Mouse (Mus musculus) heart, adult 2 months (tissue): ENCODE results near the gene Gjb3. TPM values are rescaled to one million over a fixed set of nuclear protein-coding genes. Genes with fewer than 3 reads are reported as not detected.

Experiments
- DNase-seq, 2 experiments: peaks; one replicate each; pipeline ENCODE4 v3.0.0; 2021
- H3K27ac ChIP-seq: fragments of 200-600 bp; 2 replicates; pipeline ENCODE4 v1.8.1; 2022
- H3K27me3 ChIP-seq: fragments of 200-500 bp; 2 replicates; pipeline ENCODE4 v1.6.1; 2012; ENCODE audit warnings: mild to moderate bottlenecking, low read length, inconsistent platforms, mixed read lengths; ENCODE audit not compliant: control insufficient read depth, insufficient read depth
- H3K36me3 ChIP-seq: fragments of 200-500 bp; 2 replicates; pipeline ENCODE4 v1.6.1; 2012; ENCODE audit warnings: low read length, inconsistent platforms; ENCODE audit not compliant: control insufficient read depth, insufficient read depth
- H3K4me1 ChIP-seq: fragments of 200-500 bp; 2 replicates; pipeline ENCODE4 v1.6.1; 2011; ENCODE audit warnings: low read length; ENCODE audit not compliant: control insufficient read depth, insufficient read depth
- H3K4me3 ChIP-seq: fragments of 200-600 bp; 2 replicates; pipeline ENCODE4 v1.8.1; 2022
- H3K79me2 ChIP-seq: fragments of 200-500 bp; replicated peaks from 2 replicates; pipeline ENCODE4 v1.6.1; 2012; ENCODE audit warnings: mild to moderate bottlenecking, inconsistent platforms, low read length, moderate library complexity, mixed read lengths; ENCODE audit not compliant: control insufficient read depth, insufficient read depth
- H3K9ac ChIP-seq: fragments of 200-500 bp; 2 replicates; pipeline ENCODE4 v1.6.1; 2012; ENCODE audit warnings: low read depth, mild to moderate bottlenecking, control low read depth, inconsistent platforms, low read length, mixed read lengths
- CTCF ChIP-seq: fragments of 200-600 bp; IDR thresholded peaks from 2 replicates; pipeline ENCODE4 v1.8.1; 2022; ENCODE audit warnings: antibody characterized with exemption, mild to moderate bottlenecking, moderate library complexity
- EP300 ChIP-seq: fragments of 200-500 bp; IDR thresholded peaks from 2 replicates; pipeline ENCODE4 v1.6.1; 2011; ENCODE audit warnings: low read depth, low read length, control low read depth; ENCODE audit not compliant: insufficient read depth
- POLR2A ChIP-seq: fragments of 200-500 bp; IDR thresholded peaks from 2 replicates; pipeline ENCODE4 v1.6.1; 2011; ENCODE audit warnings: mild to moderate bottlenecking, low read depth, low read length, control low read depth; ENCODE audit not compliant: insufficient read depth
- WGBS: fragments of 180-500 bp; shearing (Covaris S2); methylation state at CpG from one replicate; pipeline ENCODE4 v1.1.7; 2018; 5-methylcytosine and 5-hydroxymethylcytosine counted together
- intact Hi-C: fragments of 180-260 bp; cut with DNase I; formaldehyde crosslinking; loops from one replicate; pipeline ENCODE4 v1.15.1; 2025
- polyA plus RNA-seq: library from polyadenylated mRNA; depleted of rRNA; stranded (reverse); fragments of >200 nt; gene quantifications from 2 replicates; pipeline ENCODE4 v1.2.3, GENCODE M21; 2012
- total RNA-seq, 2 experiments: library from RNA; stranded (reverse); gene quantifications; 2 replicates each; pipeline ENCODE4 v1.2.3; 2021

Gjb3 gene
- total and polyA plus RNA-seq, 3 experiments: 0.25 TPM; not detected in 2

GRCm38 (mm10) chr4:127349560-127350300, 19.1 kb upstream of the Gjb3 start:
- no peak for DNase-seq
- H3K27me3 ChIP-seq: no peaks in the 10 kb centered on the region
- H3K79me2 ChIP-seq: no peaks in the 10 kb centered on the region
- no peaks in the 10 kb centered on the region for H3K4me1 ChIP-seq
- 57% methylated on average over 4 of the region's 4 CpGs for WGBS
- H3K36me3 ChIP-seq: no peaks in the 10 kb centered on the region
- no peak overlapping the region for H3K4me3 ChIP-seq
- TF ChIP-seq POLR2A (no peak), CTCF (no peak), EP300 (no peak)
- no peak overlapping the region for H3K27ac ChIP-seq
- no peak overlapping the region for H3K9ac ChIP-seq
- intact Hi-C loops: no loop called here

GRCm38 (mm10) chr4:127345000-127345399, 14.4 kb upstream of the Gjb3 start:
- Histone ChIP-seq H3K4me3 (no peak overlapping the region), H3K9ac (no peak overlapping the region), H3K27ac (no peak overlapping the region), H3K36me3 (no peaks in the 10 kb centered on the region), H3K4me1 (no peaks in the 10 kb centered on the region), H3K79me2 (no peaks in the 10 kb centered on the region), H3K27me3 (no peaks in the 10 kb centered on the region)
- no peak for DNase-seq
- WGBS: 73% methylated on average over 5 of the region's 5 CpGs
- TF ChIP-seq POLR2A: no peak
- no peak for TF ChIP-seq EP300
- no peak for TF ChIP-seq CTCF
- intact Hi-C loops: no loop called here

GRCm38 (mm10) chr4:127341372-127341771, 10.7 kb upstream of the Gjb3 start:
- H3K27ac ChIP-seq: no peak overlapping the region
- H3K4me3 ChIP-seq: no peak overlapping the region
- no peak for TF ChIP-seq EP300
- no peak for TF ChIP-seq CTCF
- TF ChIP-seq POLR2A: no peak
- H3K27me3 ChIP-seq: no peaks in the 10 kb centered on the region; the same call in 1 of the 2 replicates
- no peak for DNase-seq
- WGBS: 51% methylated on average over 6 of the region's 6 CpGs
- no peaks in the 10 kb centered on the region for H3K4me1 ChIP-seq
- H3K9ac ChIP-seq: no peak overlapping the region
- no peaks in the 10 kb centered on the region for H3K79me2 ChIP-seq
- intact Hi-C loops: no loop called here
- no peaks in the 10 kb centered on the region for H3K36me3 ChIP-seq

GRCm38 (mm10) chr4:127337668-127338067, 7.0 kb upstream of the Gjb3 start:
- Histone ChIP-seq H3K9ac (no peak overlapping the region), H3K27me3 (no peaks in the 10 kb centered on the region; the same call in 1 of the 2 replicates), H3K4me1 (no peaks in the 10 kb centered on the region), H3K27ac (no peak overlapping the region), H3K36me3 (no peaks in the 10 kb centered on the region), H3K4me3 (no peak overlapping the region), H3K79me2 (no peaks in the 10 kb centered on the region)
- 86% methylated on average over 5 of the region's 5 CpGs for WGBS
- no peak for DNase-seq
- intact Hi-C loops: no loop called here
- no peak for TF ChIP-seq POLR2A
- TF ChIP-seq CTCF: no peak
- no peak for TF ChIP-seq EP300

- Histone ChIP-seq H3K27me3 (peaks cover 8% of the 10 kb centered on the region), H3K4me1 (no peaks in the 10 kb centered on the region), H3K27ac (no peak overlapping the region), H3K36me3 (no peaks in the 10 kb centered on the region), H3K4me3 (no peak overlapping the region), H3K79me2 (no peaks in the 10 kb centered on the region), H3K9ac (no peak overlapping the region)
- 47% methylated on average over 5 of the region's 5 CpGs for WGBS
- TF ChIP-seq POLR2A (no peak), EP300 (no peak), CTCF (no peak)
- intact Hi-C loops: no loop called here
- DNase-seq: no peak
Observed at GRCm38 (mm10) chr4:127334870-127335504, 4.3 kb upstream of the Gjb3 start.

- H3K4me3 ChIP-seq: no peak overlapping the region
- intact Hi-C loops: no loop called here
- no peaks in the 10 kb centered on the region for H3K79me2 ChIP-seq
- 34% methylated on average over 13 of the region's 13 CpGs for WGBS
- no peak overlapping the region for H3K9ac ChIP-seq
- H3K4me1 ChIP-seq: no peaks in the 10 kb centered on the region
- DNase-seq: no peak
- peaks cover 8% of the 10 kb centered on the region for H3K27me3 ChIP-seq
- H3K36me3 ChIP-seq: no peaks in the 10 kb centered on the region
- H3K27ac ChIP-seq: no peak overlapping the region
- TF ChIP-seq CTCF (no peak), EP300 (no peak), POLR2A (no peak)
Observed at GRCm38 (mm10) chr4:127331171-127331570, 527 bp upstream of the Gjb3 start.
